Mouse (Mus musculus) lung, adult 2 months (tissue): ENCODE data around the gene Tmem39a. TPM values are rescaled to one million over a fixed set of nuclear protein-coding genes. Genes with fewer than 3 reads are reported as not detected.

Experiments
- DNase-seq: peaks from one replicate; pipeline ENCODE4 v3.0.0; 2022
- H3K4me1 ChIP-seq: fragments of 200-500 bp; 2 replicates; pipeline ENCODE4 v1.6.1; 2011; ENCODE audit warnings: low read length; ENCODE audit not compliant: control insufficient read depth, insufficient read depth
- H3K4me3 ChIP-seq: fragments of 200-500 bp; replicated peaks from 2 replicates; pipeline ENCODE3; 2011; ENCODE audit warnings: low read depth, mild to moderate bottlenecking, control low read depth, low read length; ENCODE audit errors: extremely low read depth
- CTCF ChIP-seq: fragments of 200-500 bp; IDR thresholded peaks from 2 replicates; pipeline ENCODE4 v1.5.1; 2011; ENCODE audit warnings: mild to moderate bottlenecking, low read length, control low read depth; ENCODE audit not compliant: insufficient read depth
- POLR2A ChIP-seq: fragments of 200-500 bp; IDR thresholded peaks from 2 replicates; pipeline ENCODE4 v1.6.1; 2011; ENCODE audit warnings: low read depth, mild to moderate bottlenecking, control low read depth, low read length, borderline replicate concordance; ENCODE audit errors: extremely low read depth
- WGBS: fragments of 180-500 bp; shearing (Covaris S2); methylation state at CpG from one replicate; pipeline ENCODE4 v1.1.7; 2018; 5-methylcytosine and 5-hydroxymethylcytosine counted together
- polyA plus RNA-seq: library from polyadenylated mRNA; depleted of rRNA; stranded (reverse); fragments of >200 nt; gene quantifications from 2 replicates; pipeline ENCODE4 v1.2.3, GENCODE M21; 2012; rRNA removed

Tmem39a gene
- polyA plus RNA-seq: 50.1 and 73.2 TPM in 2 replicates

- TF ChIP-seq POLR2A: no peak
- no peak for TF ChIP-seq CTCF
- Histone ChIP-seq H3K4me1 (no peaks in the 10 kb centered on the region; the same call in 1 of the 2 replicates), H3K4me3 (no peak within 1 kb of the TSS)
- 86% methylated on average over 3 of the region's 3 CpGs for WGBS
- DNase-seq: no peak
Measured at GRCm38 (mm10) chr16:38558221-38558748, at the start of gene Tmem39a. Gene Tmem39a, plus strand, starts transcription at chr16:38558698.

DNA sequence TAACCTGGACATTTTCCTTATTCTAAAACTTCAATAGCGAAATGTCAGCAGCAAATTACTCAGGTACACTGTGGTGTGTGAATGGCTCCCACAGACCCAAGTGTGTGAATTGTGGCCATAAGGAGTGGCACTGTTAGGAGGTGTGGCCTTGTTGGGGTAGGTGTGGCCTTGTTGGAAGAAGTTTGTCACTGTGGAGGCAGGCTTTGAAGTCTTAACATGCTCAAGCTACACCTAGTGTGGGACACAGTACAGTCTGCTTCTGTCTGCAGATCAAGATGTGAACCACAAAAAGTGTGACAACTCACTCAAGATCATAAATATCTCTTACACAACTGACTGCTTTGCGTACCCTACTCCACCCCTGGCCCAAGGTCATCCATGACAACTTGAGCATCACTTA, 47.7 kb upstream of the Tmem39a start:
- no peak for DNase-seq
- H3K4me3 ChIP-seq: no peak overlapping the region
- no peaks in the 10 kb centered on the region for H3K4me1 ChIP-seq
- 88% methylated on average over 2 of the region's 2 CpGs for WGBS
- TF ChIP-seq POLR2A (no peak), CTCF (no peak)

- no peak for TF ChIP-seq POLR2A
- no peak for TF ChIP-seq CTCF
- DNase-seq: no peak
- H3K4me1 ChIP-seq: peaks cover 6% of the 10 kb centered on the region
- WGBS: 96% methylated on average over 2 of the region's 2 CpGs
- no peak overlapping the region for H3K4me3 ChIP-seq
Measured at GRCm38 (mm10) chr16:38519140-38519539, 39.4 kb upstream of the Tmem39a start.

- WGBS: 29% methylated on average over 8 of the region's 8 CpGs
- DNase-seq: no peak
- Histone ChIP-seq H3K4me3 (no peak overlapping the region), H3K4me1 (peaks cover 6% of the 10 kb centered on the region)
- TF ChIP-seq POLR2A (no peak), CTCF (no peak)
Measured at GRCm38 (mm10) chr16:38521211-38521987, 37.1 kb upstream of the Tmem39a start.

DNA sequence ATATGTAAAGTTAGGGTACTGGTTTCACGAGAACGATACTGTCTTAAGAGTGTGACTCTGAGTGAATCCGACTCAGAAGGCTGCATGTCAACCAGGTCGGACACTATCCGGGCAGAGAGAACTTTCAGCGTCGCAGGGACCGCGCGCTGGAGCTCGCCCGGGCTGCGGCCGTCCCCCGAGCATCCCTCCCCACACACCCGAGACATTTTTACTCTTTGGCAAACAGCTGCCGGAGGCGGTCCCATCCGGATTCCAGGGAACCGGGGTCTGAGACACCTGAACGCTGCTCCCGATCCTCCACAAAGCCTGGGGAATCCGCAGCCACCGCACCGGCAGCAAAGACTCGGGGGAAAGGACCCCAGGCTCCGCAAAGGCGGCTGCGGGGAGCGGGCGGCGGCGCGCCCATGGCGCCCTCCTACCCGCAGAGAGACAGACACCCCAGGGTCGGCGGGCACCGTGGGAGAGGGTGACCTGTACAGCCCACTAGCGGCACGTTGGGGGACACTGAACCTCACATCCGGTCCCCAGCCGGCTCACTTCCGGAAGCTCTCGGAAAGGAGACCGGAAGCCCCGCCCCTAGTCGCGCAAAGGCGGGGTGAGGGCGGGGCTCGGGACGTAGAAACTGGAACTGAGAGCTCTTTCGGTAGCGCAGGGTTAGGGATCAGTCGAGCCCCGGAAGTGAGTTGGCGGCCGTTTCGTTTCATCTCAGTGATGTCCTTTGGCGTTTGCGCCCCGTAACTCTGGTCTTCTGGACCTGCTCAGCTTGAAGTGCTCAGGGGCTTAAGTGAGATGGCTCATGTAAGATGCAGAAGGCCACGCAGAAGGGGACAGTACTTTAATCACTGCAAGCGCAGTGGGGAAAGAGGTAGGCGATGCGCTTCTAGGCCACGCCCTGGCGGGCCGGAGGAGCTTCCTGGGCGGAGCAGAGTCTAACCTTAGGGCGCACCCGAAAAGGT, 36.1 kb upstream of the Tmem39a start, which contains the start of gene Timmdc1:
TSS of gene Timmdc1 (minus strand) at position 535 of the 956 bp plus-strand sequence.
- Histone ChIP-seq H3K4me3 (peak within 1 kb of the TSS; percentile 98), H3K4me1 (peaks cover 6% of the 10 kb centered on the region)
- TF ChIP-seq POLR2A (peak; percentile 92; the same call in 1 of the 2 replicates), CTCF (no peak)
- peak; percentile 93 for DNase-seq
- WGBS: under 1% methylated on average over 73 of the region's 73 CpGs

DNA sequence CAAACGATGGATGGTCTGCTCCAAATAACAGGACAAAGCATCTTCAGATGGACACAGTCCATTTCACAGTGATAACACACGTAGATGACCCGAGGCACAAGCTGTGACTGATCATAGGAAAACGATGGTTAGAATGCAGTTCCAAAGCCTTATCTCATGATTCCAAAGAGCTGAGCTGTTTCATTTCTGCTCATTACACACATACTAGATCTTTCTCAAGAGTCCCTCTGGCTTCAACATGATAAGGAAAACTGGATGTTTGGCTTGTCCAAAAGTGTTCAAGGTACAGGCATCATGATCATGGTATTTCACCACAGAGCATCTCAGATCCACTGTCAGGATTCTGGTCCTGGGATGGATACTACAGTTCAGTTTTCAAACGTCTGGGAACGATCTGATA, 32.2 kb upstream of the Tmem39a start:
- peaks cover 6% of the 10 kb centered on the region for H3K4me1 ChIP-seq
- DNase-seq: no peak
- no peak overlapping the region for H3K4me3 ChIP-seq
- TF ChIP-seq CTCF (no peak), POLR2A (no peak)
- WGBS: 82% methylated on average over 6 of the region's 6 CpGs

- no peak overlapping the region for H3K4me3 ChIP-seq
- no peak for TF ChIP-seq POLR2A
- peak; percentile 82 for TF ChIP-seq CTCF
- peak; percentile 80 for DNase-seq
- WGBS: 30% methylated on average over 8 of the region's 8 CpGs
- no peaks in the 10 kb centered on the region for H3K4me1 ChIP-seq
Measured at GRCm38 (mm10) chr16:38536544-38537146, 21.9 kb upstream of the Tmem39a start.

GRCm38 (mm10) chr16:38538716-38539380, 19.6 kb upstream of the Tmem39a start:
- WGBS: 78% methylated on average over 11 of the region's 13 CpGs
- no peaks in the 10 kb centered on the region for H3K4me1 ChIP-seq
- H3K4me3 ChIP-seq: no peak overlapping the region
- TF ChIP-seq CTCF (no peak), POLR2A (no peak)
- DNase-seq: no peak
